Mouse (Mus musculus) testis, adult 10 weeks (tissue): ENCODE data around the gene A530016L24Rik. TPM values are rescaled to one million over a fixed set of nuclear protein-coding genes. Genes with fewer than 3 reads are reported as not detected.

Experiments
- polyA plus RNA-seq: library from polyadenylated mRNA; stranded (reverse); fragments of 350-450 nt; fragmentation: Illumina TruSeq; extraction: RNeasy Lipid Tissue Mini Kit (QIAGEN cat#74804); gene quantifications from one replicate; pipeline ENCODE4 v1.2.3, GENCODE M21; 2014; ENCODE audit warnings: low read depth, low replicate concordance

A530016L24Rik gene
- not detected for polyA plus RNA-seq

DNA sequence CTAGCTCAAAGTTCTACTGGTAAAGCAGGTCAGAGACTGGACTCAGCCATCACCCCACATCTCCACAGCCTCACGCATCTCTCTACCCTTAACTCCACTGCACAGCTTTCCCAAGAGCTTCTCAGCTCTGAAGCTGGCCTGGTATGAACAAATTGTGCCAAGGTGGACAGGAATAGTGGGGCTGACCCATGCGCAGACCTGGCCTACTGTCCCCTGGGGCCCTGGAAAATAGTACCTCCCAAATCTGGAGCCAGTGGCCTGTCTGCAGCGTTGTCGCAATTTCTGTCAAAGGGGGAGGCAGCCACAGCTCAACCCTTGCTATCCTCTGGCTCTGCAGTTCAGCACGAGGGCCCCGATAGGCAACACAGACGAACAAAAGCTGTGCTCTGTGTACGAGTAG lies at the start of gene A530016L24Rik:
Gene A530016L24Rik, plus strand, starts transcription at position 315 of the 400 bp plus-strand sequence.

GRCm38 (mm10) chr12:112516697-112517337 lies 27.6 kb downstream of the A530016L24Rik start, which contains the start of gene Tmem179:
Gene Tmem179 (minus strand): TSS chr12:112516747.

Other genes starting within 250 kb of the A530016L24Rik start
- not detected for gene Tmem179, start 27.3 kb downstream of the A530016L24Rik start, polyA plus RNA-seq
- 0.10 TPM for gene Inf2, start 99.3 kb downstream of the A530016L24Rik start, polyA plus RNA-seq
- gene Adssl1, start 130.6 kb downstream of the A530016L24Rik start, polyA plus RNA-seq: 0.70 TPM
- gene Siva1, start 155.2 kb downstream of the A530016L24Rik start, polyA plus RNA-seq: 2.6 TPM
- 1.3 TPM for gene Akt1, start 185.4 kb downstream of the A530016L24Rik start, polyA plus RNA-seq
- gene Zbtb42, start 189.4 kb downstream of the A530016L24Rik start, polyA plus RNA-seq: 2.4 TPM
- gene Cep170b, start 231.0 kb downstream of the A530016L24Rik start, polyA plus RNA-seq: 12.5 TPM